In the genomic region with DNA sequence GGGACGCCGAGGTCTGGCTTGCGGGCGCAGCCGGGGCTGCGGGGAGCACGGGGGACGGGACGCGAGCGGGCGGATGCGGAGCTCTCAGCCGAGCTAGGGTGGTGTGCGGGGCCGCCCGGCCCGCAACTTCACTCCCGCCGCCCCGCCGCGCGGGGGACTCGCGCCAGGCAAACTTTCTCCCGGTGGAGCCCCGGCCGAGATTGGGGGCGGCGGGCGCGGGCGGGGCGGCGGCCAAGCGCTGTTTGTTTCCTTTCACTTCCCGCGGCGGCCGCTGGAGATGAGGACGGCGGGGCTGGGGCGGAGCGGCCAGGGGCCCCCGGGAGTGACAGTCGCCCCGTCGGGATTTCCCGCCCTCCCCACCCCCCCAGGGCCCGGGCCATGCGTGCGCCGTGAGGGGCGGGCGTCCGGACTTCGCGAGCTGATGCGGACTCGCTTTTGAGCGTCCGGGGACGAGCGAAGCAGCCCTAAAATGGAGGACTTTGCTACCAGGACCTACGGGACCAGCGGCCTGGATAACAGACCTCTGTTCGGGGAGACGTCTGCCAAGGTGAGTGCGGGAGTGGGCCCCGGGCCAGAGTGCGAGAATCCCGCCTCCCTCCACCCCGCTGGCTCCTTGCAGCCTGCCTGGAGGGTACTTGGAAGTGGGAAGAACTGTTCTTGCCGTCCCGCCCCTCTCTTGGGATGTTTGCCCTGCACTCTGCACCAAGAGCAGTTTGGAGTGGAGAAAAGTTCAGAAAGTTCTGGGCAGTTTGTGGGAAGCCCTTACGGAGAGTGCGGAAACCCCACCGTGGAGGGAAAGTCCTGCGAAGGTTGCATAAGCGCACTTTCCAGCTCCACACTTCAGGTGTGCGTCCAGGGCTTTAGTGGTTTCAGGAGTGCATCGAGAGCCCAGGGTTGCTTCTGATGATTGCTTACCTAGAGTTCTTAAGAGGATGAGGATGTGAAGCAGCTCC, we compare ENCODE assay signal across 8 mouse cellular contexts. TPM values are rescaled to one million over a fixed set of nuclear protein-coding genes. Genes with fewer than 3 reads are reported as not detected.
DNase-seq lines count a peak whose midpoint lies in the region; ATAC-seq and TF ChIP-seq lines count a peak whose summit lies in the region.

No protein-coding gene starts in this region.

- H3K9ac ChIP-seq in lung, embryonic 16.5 days (ENCODE audit: low read length): peak overlapping the region; percentile 89

- H3K27me3 ChIP-seq in kidney, adult 2 months (replicated peaks; ENCODE audit: control insufficient read depth, insufficient read depth, low read length): no peaks in the 10 kb centered on the region
- peaks cover 2% of the 10 kb centered on the region; the same call in 1 of the 2 replicates for H3K27me3 ChIP-seq in lung, embryonic 16.5 days (ENCODE audit: control insufficient read depth, insufficient read depth, low read depth, low read length)

- peaks cover 6% of the 10 kb centered on the region; the same call in 1 of the 2 replicates for H3K4me1 ChIP-seq in kidney, adult 2 months (ENCODE audit: control insufficient read depth, insufficient read depth, low read length)
- H3K4me1 ChIP-seq in lung, embryonic 16.5 days (replicated peaks; ENCODE audit: control insufficient read depth, insufficient read depth, low read length): peaks cover 11% of the 10 kb centered on the region

- peaks cover 3% of the 10 kb centered on the region for H3K9me3 ChIP-seq in lung, embryonic 16.5 days (ENCODE audit: control insufficient read depth, low read length)

- no peaks in the 10 kb centered on the region for H3K36me3 ChIP-seq in kidney, adult 2 months (ENCODE audit: control insufficient read depth, insufficient read depth, low read length)
- no peaks in the 10 kb centered on the region; the same call in 1 of the 2 replicates for H3K36me3 ChIP-seq in lung, embryonic 16.5 days (ENCODE audit: control insufficient read depth, insufficient read depth, low read length)

- peak overlapping the region; percentile 84 for H3K4me3 ChIP-seq in kidney, adult 2 months (ENCODE audit: insufficient read depth, low read depth, low read length)
- peak overlapping the region; percentile 91 for H3K4me3 ChIP-seq in lung, embryonic 16.5 days (ENCODE audit: low read length)

- TF ChIP-seq CTCF in kidney, adult 2 months (conservative IDR thresholded peaks at IDR 0.05; ENCODE audit: insufficient read depth, insufficient read length, low read depth, low read length): no peak

- H3K4me2 ChIP-seq in lung, embryonic 16.5 days (ENCODE audit: low read depth, low read length): peak overlapping the region; percentile 86

- TF ChIP-seq POLR2A in kidney, adult 2 months (IDR thresholded peaks at IDR 0.05; ENCODE audit: low read depth, low read length): no peak

- DNase-seq in adrenal gland, adult 2 months: peak; percentile 76
- peak; percentile 64 for DNase-seq in embryo, embryonic 10.5 days (ENCODE audit: low spot score)
- DNase-seq in heart, adult 18-20 months: peak; percentile 67 to 70
- DNase-seq in kidney, adult 2 months: peak; percentile 64
- peak; percentile 50 for DNase-seq in urinary bladder, adult 2 months (ENCODE audit: low spot score)

- ATAC-seq in CD4-positive, CD25-positive, alpha-beta regulatory T cell, adult 4 months: peak; percentile 56
- ATAC-seq in lung, embryonic 16.5 days (ENCODE audit: low read depth): peak; percentile 86
- peak; percentile 11; the same call in 1 of the 2 replicates for ATAC-seq in neutrophil, adult 5-6 weeks (ENCODE audit: extremely low read depth, insufficient number of reproducible peaks, low FRiP score, poor library complexity, severe bottlenecking)

- peak overlapping the region; percentile 67 for H3K27ac ChIP-seq in kidney, adult 2 months (ENCODE audit: insufficient read depth, low read depth, low read length)
- peak overlapping the region; percentile 98 for H3K27ac ChIP-seq in lung, embryonic 16.5 days (ENCODE audit: low read length)

- WGBS in kidney, adult 2 months: under 1% methylated on average over 83 of the region's 83 CpGs
- WGBS in lung, embryonic 16.5 days: 1% methylated on average over 44 of the region's 83 CpGs

RNA-seq across cellular contexts. Expression of gene Tmem243, which starts 0.7 kb away (rescaled TPM):
- 10 to 100 TPM; 40.6 to 63.2 TPM for polyA plus RNA-seq in CD4-positive, CD25-positive, alpha-beta regulatory T cell, adult 4 months (2017; shearing (Covaris generic))
- total RNA-seq in adrenal gland, adult 2 months (2021): 10 to 100 TPM; 27.0 to 53.8 TPM
- polyA plus RNA-seq in adrenal gland, adult 2 months (2012; rRNA removed): 19.6 and 22.5 TPM in 2 replicates
- 10 to 100 TPM; 10.0 to 12.3 TPM for total RNA-seq in heart, adult 18-20 months (2021)
- polyA plus RNA-seq in kidney, adult 2 months (2012; rRNA removed): 48.0 and 49.5 TPM in 2 replicates
- 23.8 and 45.6 TPM in 2 replicates for polyA plus RNA-seq in lung, embryonic 16.5 days (2015; fragmentation: Nextera tagmentation; extraction: Ambion mirVana)
- total RNA-seq in neutrophil, adult 5-6 weeks (2017): 136 and 165 TPM in 2 replicates
- 24.8 and 28.8 TPM in 2 replicates for polyA plus RNA-seq in urinary bladder, adult 2 months (2012; rRNA removed)

Comparison
In these comparisons a context has a peak if more than half of its experiments do, and no peak if none do; other contexts are left out.
1. Peak in every context shown above with its lines: DNase-seq, ATAC-seq, H3K4me3 ChIP-seq and H3K27ac ChIP-seq.
2. ATAC-seq: peak in every context shown above with its lines; median percentile 86 in lung, embryonic 16.5 days; 56 in CD4-positive, CD25-positive, alpha-beta regulatory T cell, adult 4 months; 11 in neutrophil, adult 5-6 weeks.